Comparison of ENCODE assay signal across 8 mouse cellular contexts in the genomic region with DNA sequence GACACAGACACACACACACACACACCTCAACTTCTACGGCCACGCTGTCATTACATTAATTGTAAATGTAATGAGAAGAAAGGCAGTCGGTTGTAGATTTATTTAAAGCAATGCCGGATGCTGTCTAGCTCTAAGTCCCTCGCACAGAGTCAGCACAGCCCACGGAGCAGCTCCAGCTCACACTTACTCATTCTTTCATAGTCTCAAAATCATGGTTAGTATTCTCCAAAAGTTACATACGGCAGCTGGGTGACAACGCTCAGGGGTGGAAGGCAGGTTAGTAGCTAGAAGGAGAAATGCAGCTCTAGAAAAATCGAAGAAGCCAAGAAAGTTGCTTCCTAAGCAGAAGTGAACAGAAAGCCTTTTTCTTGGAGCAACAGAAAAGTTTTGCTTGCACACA.
DNase-seq lines count a peak whose midpoint lies in the region; ATAC-seq and TF ChIP-seq lines count a peak whose summit lies in the region.

No protein-coding gene starts in this region.

- H3K27ac ChIP-seq in lung, embryonic 14.5 days (ENCODE audit: low read depth): peak overlapping the region; percentile 61; the same call in 1 of the 2 replicates
- H3K27ac ChIP-seq in intestine, embryonic 15.5 days: peak overlapping the region; percentile 73

- peaks cover 23% of the 10 kb centered on the region for H3K4me1 ChIP-seq in lung, embryonic 14.5 days (ENCODE audit: insufficient read depth)
- H3K4me1 ChIP-seq in intestine, embryonic 15.5 days (replicated peaks): peaks cover 20% of the 10 kb centered on the region

- no peak for TF ChIP-seq CTCF in lung, embryonic 14.5 days (IDR thresholded peaks at IDR 0.05; ENCODE audit: low read depth)

- peak; percentile 94 for ATAC-seq in frontal cortex, adult (ENCODE audit: low TSS enrichment)
- ATAC-seq in lung, embryonic 14.5 days (ENCODE audit: insufficient read depth): no peak
- ATAC-seq in intestine, embryonic 15.5 days: no peak

- WGBS in lung, embryonic 14.5 days: 51% methylated on average over 9 of the region's 9 CpGs
- 50% methylated on average over 9 of the region's 9 CpGs for WGBS in intestine, embryonic 15.5 days

- peak overlapping the region; percentile 1; the same call in 1 of the 2 replicates for H3K4me3 ChIP-seq in lung, embryonic 14.5 days (ENCODE audit: low read depth, low read length)
- peak overlapping the region; percentile 23 for H3K4me3 ChIP-seq in intestine, embryonic 15.5 days (replicated peaks)

- peak overlapping the region; percentile 13; the same call in 1 of the 2 replicates for H3K9ac ChIP-seq in lung, embryonic 14.5 days
- no peak overlapping the region for H3K9ac ChIP-seq in intestine, embryonic 15.5 days

- no peaks in the 10 kb centered on the region for H3K9me3 ChIP-seq in lung, embryonic 14.5 days (ENCODE audit: low read depth, low read length)
- H3K9me3 ChIP-seq in intestine, embryonic 15.5 days: no peaks in the 10 kb centered on the region

- H3K4me2 ChIP-seq in lung, embryonic 14.5 days: peak overlapping the region; percentile 46
- H3K4me2 ChIP-seq in intestine, embryonic 15.5 days (replicated peaks): peak overlapping the region; percentile 33

- no peak for DNase-seq in frontal cortex, postnatal 14 days (ENCODE audit: low spot score in 2 of 2)
- DNase-seq in lung, embryonic 14.5 days: no peak
- no peak for DNase-seq in lung, postnatal 4 days
- peak; percentile 37 to 43 for DNase-seq in right cerebral cortex, postnatal 36 days (ENCODE audit: low spot score in 2 of 2)
- no peak for DNase-seq in layer of hippocampus, postnatal 10 days (ENCODE audit: low spot score in 2 of 2)
- DNase-seq in adrenal gland, adult 18-20 months (ENCODE audit: low spot score in 2 of 2): no peak

- no peaks in the 10 kb centered on the region for H3K27me3 ChIP-seq in lung, embryonic 14.5 days (ENCODE audit: insufficient read depth, low read length)
- no peaks in the 10 kb centered on the region for H3K27me3 ChIP-seq in intestine, embryonic 15.5 days (replicated peaks)

- no peaks in the 10 kb centered on the region for H3K36me3 ChIP-seq in lung, embryonic 14.5 days (ENCODE audit: insufficient read depth)
- H3K36me3 ChIP-seq in intestine, embryonic 15.5 days: no peaks in the 10 kb centered on the region

Comparison
In these comparisons a context has a peak if more than half of its experiments do, and no peak if none do; other contexts are left out.
1. DNase-seq: peak in right cerebral cortex, postnatal 36 days (2 of 2); none in frontal cortex, postnatal 14 days (0 of 2), lung, embryonic 14.5 days (single experiment), lung, postnatal 4 days (0 of 2), layer of hippocampus, postnatal 10 days (0 of 2) and adrenal gland, adult 18-20 months (0 of 2).